Mouse (Mus musculus) spleen, adult 2 months (tissue): ENCODE results near the gene Sgk1.

Experiments
- CTCF ChIP-seq: fragments of 200-500 bp; IDR thresholded peaks from 2 replicates; pipeline ENCODE4 v1.5.1; 2011; ENCODE audit warnings: mild to moderate bottlenecking, inconsistent platforms; ENCODE audit not compliant: insufficient read depth, insufficient read length, insufficient replicate concordance; ENCODE audit errors: extremely low read depth
- POLR2A ChIP-seq: fragments of 200-500 bp; IDR thresholded peaks from 2 replicates; pipeline ENCODE4 v1.6.1; 2011; ENCODE audit warnings: low read depth, low read length, inconsistent platforms

DNA sequence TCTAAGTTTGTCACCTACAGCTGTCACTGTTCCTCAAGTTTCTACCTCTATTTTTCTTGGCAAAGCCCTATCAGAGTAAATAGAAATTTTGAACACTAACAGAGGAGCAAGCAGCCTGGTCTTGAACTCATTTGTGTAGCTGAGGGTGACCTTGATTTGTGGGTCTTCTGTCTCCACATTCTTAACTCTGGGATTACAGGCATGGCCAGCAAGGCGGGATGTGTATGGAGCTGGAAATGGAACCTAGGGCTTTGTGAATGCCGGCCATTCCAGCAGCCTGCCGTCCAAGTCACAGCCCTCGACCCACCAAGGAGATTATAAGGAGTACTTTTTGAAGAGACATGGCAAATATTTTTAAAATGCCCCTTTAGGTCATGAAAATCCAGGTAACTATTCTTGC, 56.2 kb downstream of the Sgk1 start:
- TF ChIP-seq CTCF: no peak
- TF ChIP-seq POLR2A: no peak
